Mouse (Mus musculus) MEL (cell line): ENCODE data around the gene Kctd19.

ENCODE experiments used
- EP300 ChIP-seq, 2 experiments: IDR thresholded peaks; 2 replicates each; pipeline ENCODE4 v1.6.1; 2011; ENCODE audit warnings: improper control_type of control experiment in 2 of 2, low read length in 2 of 2, low read depth in 1 of 2, mild to moderate bottlenecking in 1 of 2
- MAX ChIP-seq: IDR thresholded peaks from 2 replicates; pipeline ENCODE4 v1.6.1; 2011; ENCODE audit warnings: low read length, improper control_type of control experiment
- TAL1 ChIP-seq: IDR thresholded peaks from 2 replicates; pipeline ENCODE4 v1.6.1; 2012; ENCODE audit warnings: mild to moderate bottlenecking, inconsistent platforms, low read length, moderate library complexity, mixed read lengths

DNA sequence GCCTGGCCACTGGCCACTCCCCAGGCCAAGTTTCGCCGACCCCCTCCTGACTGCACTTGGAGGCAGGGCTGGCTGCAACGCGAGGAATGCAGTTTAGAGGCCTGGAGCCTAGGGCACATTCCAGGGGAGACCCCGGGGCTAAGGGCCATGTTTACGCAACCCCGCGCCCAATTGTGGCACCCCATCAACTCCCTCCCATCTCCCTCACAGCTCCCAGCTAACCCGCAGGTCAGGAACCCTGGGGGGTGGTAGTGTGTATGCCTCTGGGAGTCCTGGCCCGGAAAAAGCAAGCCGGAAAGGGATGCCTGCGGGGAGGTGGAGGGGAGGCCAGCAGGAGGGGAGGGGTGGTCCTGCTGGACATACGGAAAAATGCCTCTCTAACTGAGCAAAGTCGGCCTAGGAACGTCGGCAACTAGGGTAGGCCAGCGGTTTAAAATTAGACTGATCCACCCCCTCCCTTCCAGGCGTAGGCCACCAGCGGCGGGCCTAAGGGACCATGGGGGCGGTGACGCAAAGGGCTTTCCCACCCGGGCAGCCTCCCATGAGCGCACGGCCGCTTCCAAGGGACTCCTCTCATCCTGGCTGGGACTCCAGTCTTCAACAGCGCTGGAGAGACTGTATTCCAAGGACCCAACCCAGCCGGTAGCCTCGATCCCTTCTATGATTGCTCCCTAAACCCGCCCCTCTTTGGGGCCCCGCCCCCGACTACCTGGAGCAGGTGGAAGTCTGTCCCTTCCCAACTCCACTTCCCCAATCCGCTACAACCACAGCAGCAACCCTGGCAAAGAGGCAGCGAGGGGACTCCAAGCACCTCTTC, 66.5 kb downstream of the Kctd19 start:
- no peak for TF ChIP-seq EP300 (IDR thresholded peaks at IDR 0.05; ENCODE audit: low read depth in 1 of 2, low read length in 2 of 2)
- TF ChIP-seq TAL1: no peak
- TF ChIP-seq MAX: no peak
